7 mouse cellular contexts compared by ENCODE assay signal in the genomic region with DNA sequence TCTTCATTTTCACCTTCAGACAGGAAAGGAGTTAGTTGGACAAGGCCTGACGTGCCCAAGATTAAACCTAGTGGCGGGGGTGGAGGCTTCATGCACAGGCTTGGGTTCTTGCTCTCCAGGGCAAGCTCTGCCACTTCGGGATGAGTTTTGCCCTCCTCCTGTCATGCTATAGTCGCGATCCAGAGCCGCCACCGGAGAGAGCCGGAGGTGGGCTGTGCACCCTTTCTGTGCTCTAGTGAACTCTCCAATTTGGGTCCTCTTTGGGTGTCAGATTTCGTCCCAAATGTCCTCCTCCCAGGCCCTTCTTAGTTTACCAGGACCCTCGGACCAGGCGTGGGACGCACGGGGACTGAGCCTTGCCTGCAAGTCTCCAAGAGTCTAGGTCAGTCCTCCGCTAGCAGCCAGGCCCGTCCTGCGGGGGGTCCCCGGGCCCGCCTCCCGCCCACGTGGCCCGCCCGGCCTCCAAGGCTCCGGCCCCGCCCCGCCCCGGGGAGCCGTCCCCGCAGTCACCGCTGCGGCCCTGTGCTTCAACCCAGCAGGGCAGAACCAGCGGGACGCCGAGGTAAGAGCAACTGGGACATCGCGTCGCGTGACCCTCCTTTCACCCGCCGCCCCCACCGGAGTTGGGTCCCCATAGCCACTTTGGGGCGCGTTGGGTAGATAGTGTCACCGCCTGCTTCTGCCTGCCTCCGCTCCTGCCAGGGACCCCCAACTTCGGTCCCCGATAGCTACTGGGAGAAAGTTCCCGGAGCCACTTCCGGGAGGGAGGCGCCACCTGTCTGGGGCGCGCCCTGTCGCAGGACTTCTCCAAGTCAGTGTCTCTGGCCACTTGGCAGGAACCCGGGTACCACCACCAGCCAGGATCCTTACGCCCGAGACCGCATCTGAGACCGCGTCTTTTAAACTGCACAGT. TPM values are rescaled to one million over a fixed set of nuclear protein-coding genes. Genes with fewer than 3 reads are reported as not detected.
A peak's percentile ranks its signal among the peaks of the same experiment; 100 is the strongest.
DNase-seq lines count a peak whose midpoint lies in the region; ATAC-seq lines count a peak whose summit lies in the region.

A gene (plus strand): TSS at position 538 of the 913 bp plus-strand sequence.

- peak; percentile 40 for DNase-seq in R1 (ENCODE audit: low read depth, low spot score)
- peak; percentile 39 to 47 for DNase-seq in cerebellum, postnatal 14 days
- peak; percentile 69 to 76 for DNase-seq in gastrocnemius, postnatal 4 days (ENCODE audit: low spot score in 2 of 2)
- peak; percentile 78 for DNase-seq in intestine, embryonic 14.5 days (ENCODE audit: low spot score)
- peak; percentile 88 for DNase-seq in testis, postnatal 10 days (ENCODE audit: low spot score)

- H3K36me3 ChIP-seq in intestine, embryonic 14.5 days (ENCODE audit: control insufficient read depth, insufficient read depth, low read length): no peaks in the 10 kb centered on the region
- no peaks in the 10 kb centered on the region for H3K36me3 ChIP-seq in limb, embryonic 13.5 days
- no peaks in the 10 kb centered on the region for H3K36me3 ChIP-seq in midbrain, embryonic 13.5 days

- H3K9ac ChIP-seq in intestine, embryonic 14.5 days (ENCODE audit: low read length): peak within 1 kb of the TSS; percentile 37
- peak within 1 kb of the TSS; percentile 69 for H3K9ac ChIP-seq in limb, embryonic 13.5 days
- peak within 1 kb of the TSS; percentile 69 for H3K9ac ChIP-seq in midbrain, embryonic 13.5 days (replicated peaks)

- no peak within 1 kb of the TSS for H3K27ac ChIP-seq in intestine, embryonic 14.5 days (ENCODE audit: low read depth)
- no peak within 1 kb of the TSS for H3K27ac ChIP-seq in limb, embryonic 13.5 days
- H3K27ac ChIP-seq in midbrain, embryonic 13.5 days: no peak within 1 kb of the TSS

- H3K27me3 ChIP-seq in intestine, embryonic 14.5 days (replicated peaks; ENCODE audit: control insufficient read depth, insufficient read depth, low read length): 0 out of 2 replicates have a peak, but pooled peaks cover 11% of the 10 kb centered on the region
- peaks cover 22% of the 10 kb centered on the region for H3K27me3 ChIP-seq in limb, embryonic 13.5 days
- H3K27me3 ChIP-seq in midbrain, embryonic 13.5 days: peaks cover 41% of the 10 kb centered on the region

- peak; percentile 83 for ATAC-seq in intestine, embryonic 14.5 days (replicated peaks; ENCODE audit: low FRiP score, low TSS enrichment, low read depth)
- peak; percentile 87 for ATAC-seq in limb, embryonic 13.5 days (ENCODE audit: low FRiP score, low read depth)
- ATAC-seq in midbrain, embryonic 13.5 days: peak; percentile 75

- H3K9me3 ChIP-seq in intestine, embryonic 14.5 days (ENCODE audit: control insufficient read depth, low read length): no peaks in the 10 kb centered on the region
- no peaks in the 10 kb centered on the region for H3K9me3 ChIP-seq in limb, embryonic 13.5 days
- no peaks in the 10 kb centered on the region for H3K9me3 ChIP-seq in midbrain, embryonic 13.5 days

- H3K4me3 ChIP-seq in intestine, embryonic 14.5 days (ENCODE audit: low read depth, low read length): peak within 1 kb of the TSS; percentile 39
- H3K4me3 ChIP-seq in limb, embryonic 13.5 days: peak within 1 kb of the TSS; percentile 65
- H3K4me3 ChIP-seq in midbrain, embryonic 13.5 days (replicated peaks): peak within 1 kb of the TSS; percentile 55

- WGBS in intestine, embryonic 14.5 days: 1% methylated on average over 58 of the region's 58 CpGs
- under 1% methylated on average over 58 of the region's 58 CpGs for WGBS in limb, embryonic 13.5 days
- WGBS in midbrain, embryonic 13.5 days: under 1% methylated on average over 58 of the region's 58 CpGs

- H3K4me2 ChIP-seq in intestine, embryonic 14.5 days (ENCODE audit: low read length): peak within 1 kb of the TSS; percentile 97
- H3K4me2 ChIP-seq in limb, embryonic 13.5 days (replicated peaks): peak within 1 kb of the TSS; percentile 98
- H3K4me2 ChIP-seq in midbrain, embryonic 13.5 days (replicated peaks): peak within 1 kb of the TSS; percentile 100

- H3K4me1 ChIP-seq in intestine, embryonic 14.5 days (replicated peaks; ENCODE audit: control insufficient read depth, insufficient read depth, low read length): peaks cover 6% of the 10 kb centered on the region; the same call in 1 of the 2 replicates
- H3K4me1 ChIP-seq in limb, embryonic 13.5 days: peaks cover 14% of the 10 kb centered on the region
- peaks cover 10% of the 10 kb centered on the region for H3K4me1 ChIP-seq in midbrain, embryonic 13.5 days (replicated peaks)

RNA-seq across cellular contexts. Expression of the gene that starts here (rescaled TPM):
- total RNA-seq in gastrocnemius, postnatal 4 days (2021): 10 to 100 TPM; 24.8 to 25.1 TPM
- 15.6 and 18.0 TPM in 2 replicates for polyA plus RNA-seq in intestine, embryonic 14.5 days (2014; fragmentation: Nextera tagmentation; extraction: Ambion mirVana)
- 22.3 and 24.1 TPM in 2 replicates for polyA plus RNA-seq in limb, embryonic 13.5 days (2015; fragmentation: Nextera tagmentation; extraction: Ambion mirVana)
- polyA plus RNA-seq in midbrain, embryonic 13.5 days (2015; fragmentation: Nextera tagmentation; extraction: Ambion mirVana): 1.7 and 2.4 TPM in 2 replicates
